Mouse (Mus musculus) forebrain, embryonic 14.5 days (tissue): ENCODE results near the gene Eral1. TPM values are rescaled to one million over a fixed set of nuclear protein-coding genes. Genes with fewer than 3 reads are reported as not detected.

Experiments used
- ATAC-seq: fragments of 200-750 bp; cut with Nextera tagmentation; 2 replicates; pipeline ENCODE4 v1.8.0; 2017; ENCODE audit warnings: mild to moderate bottlenecking, moderate library complexity
- DNase-seq: peaks from one replicate; pipeline ENCODE4 v3.0.0-alpha.2; 2015; ENCODE audit warnings: low spot score
- H3K27ac ChIP-seq: fragments of 300-500 bp; sonication (generic); 2 replicates; pipeline ENCODE4 v1.5.1; 2014; ENCODE audit warnings: low read depth, mild to moderate bottlenecking, control low read depth, low read length, moderate library complexity
- H3K27me3 ChIP-seq: fragments of 300-500 bp; sonication (generic); replicated peaks from 2 replicates; pipeline ENCODE4 v1.6.1; 2014; ENCODE audit warnings: low read length, control low read depth, mixed read lengths; ENCODE audit not compliant: control insufficient read depth, insufficient read depth
- H3K36me3 ChIP-seq: fragments of 300-500 bp; sonication (generic); 2 replicates; pipeline ENCODE4 v1.6.1; 2014; ENCODE audit warnings: low read length, control low read depth; ENCODE audit not compliant: control insufficient read depth, insufficient read depth
- H3K4me1 ChIP-seq: fragments of 300-500 bp; sonication (generic); 2 replicates; pipeline ENCODE4 v1.6.1; 2014; ENCODE audit warnings: antibody characterized with exemption, low read length, control low read depth; ENCODE audit not compliant: control insufficient read depth, insufficient read depth
- H3K4me2 ChIP-seq: fragments of 300-500 bp; sonication (generic); 2 replicates; pipeline ENCODE4 v1.6.1; 2014; ENCODE audit warnings: mild to moderate bottlenecking, control low read depth, low read length
- H3K4me3 ChIP-seq: fragments of 300-500 bp; sonication (generic); 2 replicates; pipeline ENCODE4 v1.5.1; 2014; ENCODE audit warnings: low read depth, low read length, control low read depth
- H3K9ac ChIP-seq: fragments of 300-500 bp; sonication (generic); 2 replicates; pipeline ENCODE4 v1.6.1; 2014; ENCODE audit warnings: mild to moderate bottlenecking, low read length, control low read depth, moderate library complexity
- H3K9me3 ChIP-seq: fragments of 300-500 bp; sonication (generic); replicated peaks from 2 replicates; pipeline ENCODE4 v1.6.1; 2016; ENCODE audit warnings: low read length, control low read depth, mixed read lengths; ENCODE audit not compliant: control insufficient read depth
- WGBS: fragments of 180-500 bp; shearing (Covaris S2); extraction: QIAGEN DNeasy Blood & Tissue Kit; methylation state at CpG from one replicate; pipeline ENCODE4 v1.1.7; 2014; 5-methylcytosine and 5-hydroxymethylcytosine counted together
- polyA plus RNA-seq: library from polyadenylated mRNA; unstranded; fragments of >200 nt; fragmentation: Nextera tagmentation; extraction: Ambion mirVana; gene quantifications from 2 replicates; pipeline ENCODE4 v1.2.1, GENCODE M21; 2014

Eral1 gene
- polyA plus RNA-seq, 1 experiment from 2014 or later = 40.2 TPM

- ATAC-seq (no peak), DNase-seq (peak; percentile 13)
- H3K27me3 ChIP-seq = no peaks in the 10 kb centered on the region
- no peak overlapping the region for H3K4me3 ChIP-seq
- 35% methylated on average over 3 of the region's 3 CpGs for WGBS
- H3K36me3 ChIP-seq = no peaks in the 10 kb centered on the region
- H3K4me1 ChIP-seq = peaks cover 15% of the 10 kb centered on the region
- H3K27ac ChIP-seq = no peak overlapping the region
- H3K4me2 ChIP-seq = peak overlapping the region; percentile 33
- H3K9ac ChIP-seq = peak overlapping the region; percentile 44
- no peaks in the 10 kb centered on the region for H3K9me3 ChIP-seq
Observed at GRCm38 (mm10) chr11:78097077-78097476, 16.9 kb upstream of the Eral1 start.

- peak overlapping the region; percentile 78 for H3K4me2 ChIP-seq
- H3K27me3 ChIP-seq = no peaks in the 10 kb centered on the region
- no peaks in the 10 kb centered on the region for H3K9me3 ChIP-seq
- 33% methylated on average over 5 of the region's 5 CpGs for WGBS
- DNase-seq = no peak
- H3K36me3 ChIP-seq = no peaks in the 10 kb centered on the region
- H3K27ac ChIP-seq = no peak overlapping the region; the same call in 1 of the 2 replicates
- peak overlapping the region; percentile 89 for H3K9ac ChIP-seq
- no peak for ATAC-seq
- peak overlapping the region; percentile 83 for H3K4me3 ChIP-seq
- H3K4me1 ChIP-seq = peaks cover 15% of the 10 kb centered on the region
Observed at GRCm38 (mm10) chr11:78095144-78095516, 14.9 kb upstream of the Eral1 start.

- Histone ChIP-seq H3K4me3 (peak within 1 kb of the TSS; percentile 83), H3K27ac (peak within 1 kb of the TSS; percentile 64), H3K4me2 (peak within 1 kb of the TSS; percentile 78), H3K36me3 (no peaks in the 10 kb centered on the region), H3K4me1 (peaks cover 15% of the 10 kb centered on the region), H3K27me3 (no peaks in the 10 kb centered on the region), H3K9me3 (no peaks in the 10 kb centered on the region), H3K9ac (peak within 1 kb of the TSS; percentile 89)
- DNase-seq (peak; percentile 95), ATAC-seq (peak; percentile 97)
- under 1% methylated on average over 38 of the region's 38 CpGs for WGBS
Observed at GRCm38 (mm10) chr11:78094504-78095143, 14.4 kb upstream of the Eral1 start, which contains the start of gene Fam222b. TSS of gene Fam222b (plus strand) at chr11:78094660.

- 60% methylated on average over 11 of the region's 11 CpGs for WGBS
- H3K36me3 ChIP-seq = no peaks in the 10 kb centered on the region
- peak overlapping the region; percentile 83 for H3K4me3 ChIP-seq
- DNase-seq (no peak), ATAC-seq (peak; percentile 32; the same call in 1 of the 2 replicates)
- H3K27ac ChIP-seq = peak overlapping the region; percentile 64; the same call in 1 of the 2 replicates
- no peaks in the 10 kb centered on the region for H3K27me3 ChIP-seq
- peak overlapping the region; percentile 78 for H3K4me2 ChIP-seq
- peak overlapping the region; percentile 89 for H3K9ac ChIP-seq
- H3K9me3 ChIP-seq = no peaks in the 10 kb centered on the region
- peaks cover 15% of the 10 kb centered on the region for H3K4me1 ChIP-seq
Observed at GRCm38 (mm10) chr11:78094137-78094503, 13.9 kb upstream of the Eral1 start.

- DNase-seq (no peak), ATAC-seq (no peak)
- no peaks in the 10 kb centered on the region for H3K27me3 ChIP-seq
- no peak overlapping the region for H3K9ac ChIP-seq
- no peaks in the 10 kb centered on the region for H3K9me3 ChIP-seq
- no peaks in the 10 kb centered on the region for H3K36me3 ChIP-seq
- H3K4me1 ChIP-seq = no peaks in the 10 kb centered on the region
- 85% methylated on average over 5 of the region's 5 CpGs for WGBS
- no peak overlapping the region for H3K4me2 ChIP-seq
- H3K4me3 ChIP-seq = no peak overlapping the region
- H3K27ac ChIP-seq = no peak overlapping the region
Observed at GRCm38 (mm10) chr11:78087756-78088281, 7.6 kb upstream of the Eral1 start.

- Histone ChIP-seq H3K36me3 (no peaks in the 10 kb centered on the region), H3K9ac (no peak overlapping the region), H3K27ac (no peak overlapping the region), H3K9me3 (no peaks in the 10 kb centered on the region), H3K4me2 (no peak overlapping the region), H3K4me1 (no peaks in the 10 kb centered on the region), H3K27me3 (no peaks in the 10 kb centered on the region), H3K4me3 (no peak overlapping the region)
- WGBS = 86% methylated on average over 4 of the region's 4 CpGs
- DNase-seq (no peak), ATAC-seq (no peak)
Observed at GRCm38 (mm10) chr11:78086925-78087479, 6.8 kb upstream of the Eral1 start.

- H3K27ac ChIP-seq = no peak overlapping the region
- H3K36me3 ChIP-seq = no peaks in the 10 kb centered on the region
- H3K9me3 ChIP-seq = no peaks in the 10 kb centered on the region
- no peak overlapping the region for H3K9ac ChIP-seq
- no peak for DNase-seq
- no peak for ATAC-seq
- 65% methylated on average over 1 of the region's 1 CpGs for WGBS
- no peak overlapping the region for H3K4me3 ChIP-seq
- peaks cover 8% of the 10 kb centered on the region for H3K4me1 ChIP-seq
- H3K27me3 ChIP-seq = no peaks in the 10 kb centered on the region
- no peak overlapping the region for H3K4me2 ChIP-seq
Observed at GRCm38 (mm10) chr11:78083595-78083994, 3.4 kb upstream of the Eral1 start.

GRCm38 (mm10) chr11:78074666-78075065, 5.5 kb downstream of the Eral1 start:
- DNase-seq (no peak), ATAC-seq (no peak)
- 89% methylated on average over 4 of the region's 4 CpGs for WGBS
- Histone ChIP-seq H3K27me3 (no peaks in the 10 kb centered on the region), H3K4me2 (no peak overlapping the region), H3K27ac (no peak overlapping the region), H3K36me3 (peaks cover 54% of the 10 kb centered on the region), H3K9ac (no peak overlapping the region), H3K4me3 (no peak overlapping the region), H3K9me3 (no peaks in the 10 kb centered on the region), H3K4me1 (peaks cover 4% of the 10 kb centered on the region)

- H3K36me3 ChIP-seq = peaks cover 54% of the 10 kb centered on the region
- no peak overlapping the region for H3K9ac ChIP-seq
- H3K4me3 ChIP-seq = no peak overlapping the region
- no peaks in the 10 kb centered on the region for H3K9me3 ChIP-seq
- ATAC-seq (no peak), DNase-seq (no peak)
- H3K4me2 ChIP-seq = no peak overlapping the region
- H3K27ac ChIP-seq = no peak overlapping the region
- WGBS = 96% methylated on average over 2 of the region's 2 CpGs
- no peaks in the 10 kb centered on the region for H3K27me3 ChIP-seq
- no peaks in the 10 kb centered on the region for H3K4me1 ChIP-seq
Observed at GRCm38 (mm10) chr11:78074277-78074652, 5.9 kb downstream of the Eral1 start.
